11 mouse cellular contexts compared by ENCODE assay signal in the genomic region with DNA sequence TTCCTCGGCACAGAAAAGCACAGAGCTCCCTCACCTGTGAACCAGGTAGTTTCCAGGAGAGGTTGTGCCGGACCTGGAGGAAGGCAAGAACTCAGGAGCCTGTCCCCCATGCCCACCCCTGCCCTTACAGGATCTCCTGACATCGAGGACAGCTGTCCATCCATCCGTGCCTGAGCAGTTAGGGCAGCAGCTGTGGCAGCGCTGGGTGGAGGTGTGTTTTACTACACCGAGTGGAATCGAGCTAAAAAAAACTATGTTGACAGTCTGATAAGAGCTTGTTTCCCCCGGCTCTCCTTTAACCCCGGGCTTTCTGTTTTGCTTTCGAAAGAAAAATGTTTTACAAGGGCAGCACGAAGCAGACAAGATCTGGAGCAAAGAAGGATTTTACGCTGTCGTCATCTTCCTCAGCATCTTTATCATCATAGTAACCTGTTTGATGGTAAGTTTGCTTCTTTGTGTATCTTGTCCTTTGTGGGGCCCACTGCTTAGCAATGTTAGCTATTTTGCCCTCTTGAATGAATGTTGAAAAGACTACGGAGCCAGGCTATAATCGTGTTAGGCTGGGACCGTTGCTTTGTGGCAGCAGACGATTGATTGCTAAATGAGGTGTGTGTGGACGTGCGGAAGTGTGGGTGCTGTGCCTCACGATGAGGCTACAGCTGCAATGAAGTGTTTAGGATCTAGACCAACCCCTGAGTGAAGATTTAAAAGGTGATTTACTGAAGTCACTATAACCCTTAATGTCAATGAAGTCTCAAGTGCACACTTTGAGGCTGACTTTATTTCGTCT.
DNase-seq lines count a peak whose midpoint lies in the region; ATAC-seq lines count a peak whose summit lies in the region.
"Had no signal": no experiment of that assay in that cellular context is flagged by ENCODE, and none has a peak within 500 bp of the region (broad histone marks: within the 10 kb centered on the region; RNA-seq: fewer than 3 reads in every experiment).

No protein-coding gene starts in this region.

- H3K27ac ChIP-seq in kidney, embryonic 16.5 days (ENCODE audit: low read length): no peak overlapping the region
- H3K27ac ChIP-seq in forebrain, embryonic 15.5 days (replicated peaks): no peak overlapping the region
- H3K27ac ChIP-seq in limb, embryonic 13.5 days: no peak overlapping the region
- H3K27ac ChIP-seq: left cerebral cortex, adult 2 months had no signal

- H3K36me3 ChIP-seq in kidney, embryonic 16.5 days (ENCODE audit: insufficient read depth, low read length): no peaks in the 10 kb centered on the region
- no peaks in the 10 kb centered on the region for H3K36me3 ChIP-seq in forebrain, embryonic 15.5 days
- no peaks in the 10 kb centered on the region for H3K36me3 ChIP-seq in limb, embryonic 13.5 days

- peak overlapping the region; percentile 57 for H3K4me2 ChIP-seq in kidney, embryonic 16.5 days (replicated peaks; ENCODE audit: low read depth, low read length)
- peak overlapping the region; percentile 9; the same call in 1 of the 2 replicates for H3K4me2 ChIP-seq in forebrain, embryonic 15.5 days (replicated peaks)
- H3K4me2 ChIP-seq in limb, embryonic 13.5 days (replicated peaks): peak overlapping the region; percentile 58

- H3K4me1 ChIP-seq in kidney, embryonic 16.5 days (ENCODE audit: insufficient read depth, low read length): peaks cover 6% of the 10 kb centered on the region
- H3K4me1 ChIP-seq in forebrain, embryonic 15.5 days: 0 out of 2 replicates have a peak, but pooled peaks cover 5% of the 10 kb centered on the region
- peaks cover 12% of the 10 kb centered on the region for H3K4me1 ChIP-seq in limb, embryonic 13.5 days

- peak overlapping the region; percentile 34 for H3K4me3 ChIP-seq in kidney, embryonic 16.5 days (ENCODE audit: low read length)
- H3K4me3 ChIP-seq in forebrain, embryonic 15.5 days: no peak overlapping the region
- peak overlapping the region; percentile 27 for H3K4me3 ChIP-seq in limb, embryonic 13.5 days
- H3K4me3 ChIP-seq: left cerebral cortex, adult 2 months had no signal

- no peaks in the 10 kb centered on the region for H3K9me3 ChIP-seq in kidney, embryonic 16.5 days (ENCODE audit: low read length)
- no peaks in the 10 kb centered on the region for H3K9me3 ChIP-seq in forebrain, embryonic 15.5 days
- H3K9me3 ChIP-seq in limb, embryonic 13.5 days: no peaks in the 10 kb centered on the region

- DNase-seq in kidney, postnatal 10 days: no peak
- no peak for DNase-seq in right cerebral cortex, postnatal 10 days (ENCODE audit: low spot score in 2 of 2)
- DNase-seq in spleen, postnatal 36 days (ENCODE audit: low spot score in 2 of 2): no peak
- no peak for DNase-seq in lung, postnatal 4 days
- DNase-seq: thymus, adult 2 months had no signal

- no peaks in the 10 kb centered on the region for H3K27me3 ChIP-seq in kidney, embryonic 16.5 days (ENCODE audit: insufficient read depth, low read length)
- no peaks in the 10 kb centered on the region for H3K27me3 ChIP-seq in forebrain, embryonic 15.5 days
- H3K27me3 ChIP-seq in limb, embryonic 13.5 days: peaks cover 23% of the 10 kb centered on the region

- peak; percentile 71 for ATAC-seq in kidney, embryonic 16.5 days (ENCODE audit: low FRiP score, low TSS enrichment)
- ATAC-seq in forebrain, embryonic 15.5 days (replicated peaks): no peak
- no peak for ATAC-seq in limb, embryonic 13.5 days (ENCODE audit: low FRiP score, low read depth)
- peak; percentile 49; the same call in 1 of the 2 replicates for ATAC-seq in neutrophil, adult 5-6 weeks (ENCODE audit: extremely low read depth, insufficient number of reproducible peaks, low FRiP score, poor library complexity, severe bottlenecking)
- ATAC-seq: Patski had no signal

- no peak overlapping the region for H3K9ac ChIP-seq in kidney, embryonic 16.5 days (replicated peaks; ENCODE audit: low read length)
- H3K9ac ChIP-seq in forebrain, embryonic 15.5 days (replicated peaks): no peak overlapping the region
- H3K9ac ChIP-seq in limb, embryonic 13.5 days: no peak overlapping the region

- 8% methylated on average over 21 of the region's 21 CpGs for WGBS in kidney, embryonic 16.5 days
- WGBS in forebrain, embryonic 15.5 days: 38% methylated on average over 21 of the region's 21 CpGs
- 15% methylated on average over 21 of the region's 21 CpGs for WGBS in limb, embryonic 13.5 days

Comparison
In these comparisons a context has a peak if more than half of its experiments do, and no peak if none do; other contexts are left out.
1. ATAC-seq: peak in kidney, embryonic 16.5 days (single experiment) and neutrophil, adult 5-6 weeks (single experiment); none in forebrain, embryonic 15.5 days (single experiment) and limb, embryonic 13.5 days (single experiment).
2. Peak in every context shown above with its lines, with median percentiles within 50 percentile points of each other: H3K4me2 ChIP-seq.